Mouse (Mus musculus) midbrain, embryonic 12.5 days (tissue): ENCODE measurements around the gene Tmem186. TPM values are rescaled to one million over a fixed set of nuclear protein-coding genes. Genes with fewer than 3 reads are reported as not detected.

Experiments
- ATAC-seq: fragments of 200-750 bp; cut with Nextera tagmentation; 2 replicates; pipeline ENCODE4 v1.8.0; 2017; ENCODE audit warnings: low read depth, moderate TSS enrichment, moderate library complexity; ENCODE audit not compliant: low FRiP score
- H3K27ac ChIP-seq: fragments of 300-500 bp; sonication (generic); replicated peaks from 2 replicates; pipeline ENCODE4 v1.5.1; 2016; ENCODE audit warnings: mild to moderate bottlenecking
- H3K27me3 ChIP-seq: fragments of 300-500 bp; sonication (generic); 2 replicates; pipeline ENCODE4 v1.6.1; 2016; ENCODE audit warnings: mild to moderate bottlenecking
- H3K36me3 ChIP-seq: fragments of 300-500 bp; sonication (generic); 2 replicates; pipeline ENCODE4 v1.6.1; 2016
- H3K4me1 ChIP-seq: fragments of 300-500 bp; sonication (generic); 2 replicates; pipeline ENCODE4 v1.6.1; 2016
- H3K4me2 ChIP-seq: fragments of 300-500 bp; sonication (generic); replicated peaks from 2 replicates; pipeline ENCODE4 v1.6.1; 2016; ENCODE audit warnings: mild to moderate bottlenecking, moderate library complexity
- H3K4me3 ChIP-seq: fragments of 300-500 bp; sonication (generic); 2 replicates; pipeline ENCODE4 v1.5.1; 2016; ENCODE audit warnings: mild to moderate bottlenecking
- H3K9ac ChIP-seq: fragments of 300-500 bp; sonication (generic); replicated peaks from 2 replicates; pipeline ENCODE4 v1.6.1; 2016; ENCODE audit warnings: mild to moderate bottlenecking, moderate library complexity
- H3K9me3 ChIP-seq: fragments of 300-500 bp; sonication (generic); 2 replicates; pipeline ENCODE4 v1.6.1; 2016; ENCODE audit warnings: mild to moderate bottlenecking
- WGBS: fragments of 180-500 bp; shearing (Covaris S2); methylation state at CpG from one replicate; pipeline ENCODE4 v1.1.7; 2016; 5-methylcytosine and 5-hydroxymethylcytosine counted together
- microRNA-seq: library from miRNA; unstranded; fragments of <30 nt; microRNA quantifications from one replicate; pipeline ENCODE4, GENCODE M21; 2017
- polyA plus RNA-seq: library from polyadenylated mRNA; unstranded; fragments of >200 nt; fragmentation: Nextera tagmentation; extraction: Ambion mirVana; gene quantifications from 2 replicates; pipeline ENCODE4 v1.2.1, GENCODE M21; 2016

The Tmem186 gene
- polyA plus RNA-seq, 1 experiment from 2014 or later = 26.0 TPM

DNA sequence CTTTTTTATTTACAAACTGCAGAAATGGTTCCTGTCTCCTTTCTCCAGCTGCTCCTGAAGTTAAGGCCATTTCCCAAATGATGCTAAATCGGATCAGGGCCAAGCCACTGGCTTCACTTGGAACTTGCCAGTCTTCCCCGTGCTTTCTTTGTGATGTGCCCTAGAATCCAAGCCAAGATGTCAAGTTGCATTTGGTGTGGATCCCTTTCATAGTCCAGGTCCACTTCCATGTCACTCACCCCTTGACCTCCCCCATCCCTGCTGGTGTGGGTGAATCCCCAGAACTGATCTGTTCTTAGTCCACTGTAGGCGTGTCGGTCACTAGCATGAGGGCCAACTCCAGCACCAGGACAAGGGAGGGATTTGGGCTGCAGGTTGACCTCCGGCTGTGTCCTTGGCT lies 40.0 kb downstream of the Tmem186 start:
- H3K27me3 ChIP-seq = no peaks in the 10 kb centered on the region

DNA sequence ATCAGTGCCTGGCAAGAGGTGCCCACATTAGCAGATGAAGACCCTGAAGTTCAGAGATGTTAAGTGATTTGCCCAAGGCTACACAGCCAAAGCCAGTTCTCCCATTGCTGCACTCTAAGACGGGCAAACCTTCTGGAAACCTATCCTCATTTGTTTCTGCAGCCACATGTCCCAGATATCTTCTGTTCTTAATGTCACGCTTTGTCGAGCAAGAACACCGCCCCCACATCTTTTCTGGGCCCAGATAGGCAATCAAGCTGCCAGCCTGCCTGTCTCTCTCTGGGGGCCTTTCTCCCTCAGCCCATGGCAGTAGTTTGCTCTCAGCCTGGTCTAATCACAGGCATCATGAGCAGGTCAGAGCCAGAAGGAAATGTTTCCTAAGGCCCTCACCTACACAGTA lies 41.2 kb downstream of the Tmem186 start:
- Histone ChIP-seq H3K27me3 (no peaks in the 10 kb centered on the region), H3K9me3 (no peaks in the 10 kb centered on the region), H3K4me2 (no peak overlapping the region), H3K4me1 (no peaks in the 10 kb centered on the region), H3K4me3 (no peak overlapping the region), H3K9ac (no peak overlapping the region), H3K27ac (no peak overlapping the region), H3K36me3 (no peaks in the 10 kb centered on the region)
- WGBS = 79% methylated on average over 4 of the region's 4 CpGs
- no peak for ATAC-seq

More for the DNA sequence above, 40.0 kb downstream of the Tmem186 start:
- Histone ChIP-seq H3K9me3 (no peaks in the 10 kb centered on the region), H3K27ac (no peak overlapping the region), H3K4me3 (no peak overlapping the region), H3K36me3 (no peaks in the 10 kb centered on the region), H3K4me1 (no peaks in the 10 kb centered on the region), H3K9ac (no peak overlapping the region), H3K4me2 (no peak overlapping the region)
- WGBS = 87% methylated on average over 5 of the region's 5 CpGs
- no peak for ATAC-seq

DNA sequence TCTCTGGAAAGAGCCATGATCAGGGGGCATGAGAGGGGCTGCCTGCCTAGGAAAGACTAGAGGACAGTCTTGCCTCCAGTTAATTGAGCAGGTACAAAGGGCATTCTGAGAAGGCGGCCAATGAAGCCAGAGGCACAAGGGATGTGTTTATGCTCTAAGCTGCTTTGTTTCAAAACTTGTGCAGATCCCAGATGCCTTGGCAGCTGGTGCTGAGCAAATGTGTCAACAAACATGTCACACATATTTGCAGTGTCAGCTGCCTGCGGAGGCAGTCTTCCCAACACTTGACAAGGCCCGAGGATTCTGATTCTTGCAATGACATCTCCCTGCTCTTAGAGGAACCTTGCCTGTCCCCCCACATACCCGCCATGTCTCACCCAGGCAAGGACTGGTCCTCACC lies 42.1 kb downstream of the Tmem186 start:
- WGBS = 76% methylated on average over 4 of the region's 4 CpGs
- Histone ChIP-seq H3K9me3 (no peaks in the 10 kb centered on the region), H3K4me2 (no peak overlapping the region), H3K9ac (no peak overlapping the region), H3K4me1 (no peaks in the 10 kb centered on the region), H3K36me3 (no peaks in the 10 kb centered on the region), H3K27ac (no peak overlapping the region), H3K27me3 (no peaks in the 10 kb centered on the region), H3K4me3 (no peak overlapping the region)
- ATAC-seq = no peak

DNA sequence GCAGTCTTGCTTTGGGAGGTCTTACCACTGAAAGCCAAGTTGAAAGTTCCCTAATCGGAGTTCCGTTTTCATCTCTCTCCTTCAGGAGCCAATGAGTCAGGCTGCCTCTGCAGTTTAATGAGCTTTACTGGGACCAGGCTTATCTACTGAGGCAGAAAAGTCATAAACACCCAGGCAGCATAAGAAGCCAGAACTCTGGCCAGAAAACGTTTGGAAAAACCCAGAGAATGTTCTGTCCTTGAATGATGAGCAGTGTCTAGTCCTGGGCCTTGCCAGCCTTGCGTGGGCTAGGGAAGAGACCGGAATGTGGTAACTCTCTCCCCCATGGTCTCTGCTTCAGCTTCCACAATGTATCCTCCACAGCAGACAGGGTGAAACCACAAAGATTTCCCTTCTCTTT lies 52.5 kb downstream of the Tmem186 start:
- Histone ChIP-seq H3K4me3 (no peak overlapping the region), H3K4me1 (no peaks in the 10 kb centered on the region), H3K27ac (no peak overlapping the region), H3K9ac (no peak overlapping the region), H3K27me3 (no peaks in the 10 kb centered on the region), H3K9me3 (peaks cover 7% of the 10 kb centered on the region; the same call in 1 of the 2 replicates), H3K4me2 (no peak overlapping the region), H3K36me3 (peaks cover 29% of the 10 kb centered on the region)
- WGBS = 79% methylated on average over 5 of the region's 5 CpGs
- ATAC-seq = no peak

DNA sequence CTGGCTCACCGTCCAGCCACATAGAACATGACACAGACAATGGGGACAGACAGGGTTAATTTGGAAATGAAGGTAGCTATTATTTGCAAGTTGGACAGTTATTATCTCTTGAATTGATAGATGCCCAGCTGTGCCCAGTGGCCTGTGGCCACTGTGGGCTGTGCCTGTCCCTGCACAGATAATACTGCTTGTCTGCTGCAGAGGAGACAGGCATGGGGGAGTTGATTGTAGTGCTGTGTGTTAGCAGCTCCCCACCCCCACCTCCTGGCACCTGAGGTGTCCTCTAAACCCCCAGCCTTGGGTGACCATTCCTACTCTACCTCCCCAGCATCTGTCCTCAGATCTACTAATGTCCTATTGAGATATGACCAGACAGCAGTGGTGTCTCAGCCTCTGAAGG lies 53.3 kb downstream of the Tmem186 start:
- H3K9me3 ChIP-seq = peaks cover 7% of the 10 kb centered on the region; the same call in 1 of the 2 replicates

More for the DNA sequence above, 53.3 kb downstream of the Tmem186 start:
- ATAC-seq = no peak
- no peaks in the 10 kb centered on the region for H3K4me1 ChIP-seq
- H3K4me2 ChIP-seq = no peak overlapping the region
- H3K9ac ChIP-seq = no peak overlapping the region
- WGBS = 69% methylated on average over 1 of the region's 1 CpGs
- H3K27ac ChIP-seq = no peak overlapping the region
- H3K27me3 ChIP-seq = no peaks in the 10 kb centered on the region
- peaks cover 22% of the 10 kb centered on the region for H3K36me3 ChIP-seq
- H3K4me3 ChIP-seq = no peak overlapping the region

Small RNA genes within 50 kb of the gene (microRNA-seq; reads per million reads assigned to microRNA genes)
- not detected for gene Gm22137

Other genes with a start within 250 kb of the Tmem186 start
- not detected in 2 replicates for gene Tmem114, start 212.6 kb downstream of the Tmem186 start, polyA plus RNA-seq
- 17.1 and 19.9 TPM in 2 replicates for gene Mettl22, start 166.9 kb downstream of the Tmem186 start, polyA plus RNA-seq
- 39.5 and 40.3 TPM in 2 replicates for gene Abat, start 124.3 kb downstream of the Tmem186 start, polyA plus RNA-seq
- 48.6 and 52.1 TPM in 2 replicates for gene Pmm2, start within 50 bp of the Tmem186 start, polyA plus RNA-seq
- gene Carhsp1, start 34.4 kb upstream of the Tmem186 start, polyA plus RNA-seq = 255 and 264 TPM in 2 replicates
- not detected in 2 replicates for gene Gm5767, start 43.1 kb upstream of the Tmem186 start, polyA plus RNA-seq
- 35.9 and 38.4 TPM in 2 replicates for gene Usp7, start 154.6 kb upstream of the Tmem186 start, polyA plus RNA-seq
- 39.0 and 43.9 TPM in 2 replicates for gene 1810013L24Rik, start 192.4 kb upstream of the Tmem186 start, polyA plus RNA-seq